Mouse (Mus musculus) forebrain, embryonic 11.5 days (tissue): ENCODE results near the gene Atl1. TPM values are rescaled to one million over a fixed set of nuclear protein-coding genes. Genes with fewer than 3 reads are reported as not detected.

Experiments
- ATAC-seq: fragments of 200-750 bp; cut with Nextera tagmentation; replicated peaks from 2 replicates; pipeline ENCODE4 v1.8.0; 2017; ENCODE audit warnings: moderate TSS enrichment; ENCODE audit not compliant: low FRiP score
- DNase-seq: peaks from one replicate; pipeline ENCODE4 v3.0.0-alpha.2; 2017; ENCODE audit warnings: low spot score
- H3K27ac ChIP-seq: fragments of 300-500 bp; sonication (generic); 2 replicates; pipeline ENCODE4 v1.5.1; 2014; ENCODE audit warnings: low read depth, low read length
- H3K27me3 ChIP-seq: fragments of 300-500 bp; sonication (generic); 2 replicates; pipeline ENCODE4 v1.6.1; 2014; ENCODE audit warnings: mild to moderate bottlenecking, low read length, mixed read lengths; ENCODE audit not compliant: control insufficient read depth, insufficient read depth
- H3K36me3 ChIP-seq: fragments of 300-500 bp; sonication (generic); 2 replicates; pipeline ENCODE4 v1.6.1; 2014; ENCODE audit warnings: mild to moderate bottlenecking, low read length, moderate library complexity, mixed read lengths; ENCODE audit not compliant: control insufficient read depth, insufficient read depth
- H3K4me1 ChIP-seq: fragments of 300-500 bp; sonication (generic); replicated peaks from 2 replicates; pipeline ENCODE4 v1.6.1; 2014; ENCODE audit warnings: low read length, mixed read lengths; ENCODE audit not compliant: control insufficient read depth, insufficient read depth
- H3K4me2 ChIP-seq: fragments of 300-500 bp; sonication (generic); 2 replicates; pipeline ENCODE4 v1.6.1; 2014; ENCODE audit warnings: low read depth, mild to moderate bottlenecking, low read length, moderate library complexity, mixed read lengths; ENCODE audit not compliant: severe bottlenecking
- H3K4me3 ChIP-seq: fragments of 300-500 bp; sonication (generic); 2 replicates; pipeline ENCODE4 v1.5.1; 2014; ENCODE audit warnings: low read depth, low read length
- H3K9ac ChIP-seq: fragments of 300-500 bp; sonication (generic); 2 replicates; pipeline ENCODE4 v1.6.1; 2014; ENCODE audit warnings: low read length
- H3K9me3 ChIP-seq: fragments of 300-500 bp; sonication (generic); 2 replicates; pipeline ENCODE4 v1.6.1; 2016; ENCODE audit warnings: low read length, mixed read lengths; ENCODE audit not compliant: control insufficient read depth
- WGBS: fragments of 180-500 bp; shearing (Covaris S2); extraction: QIAGEN DNeasy Blood & Tissue Kit; methylation state at CpG from one replicate; pipeline ENCODE4 v1.1.7; 2014; 5-methylcytosine and 5-hydroxymethylcytosine counted together
- polyA plus RNA-seq: library from polyadenylated mRNA; unstranded; fragments of >200 nt; fragmentation: Nextera tagmentation; extraction: Ambion mirVana; gene quantifications from 2 replicates; pipeline ENCODE4 v1.2.1, GENCODE M21; 2014

Gene Atl1
- polyA plus RNA-seq, 1 experiment from 2014 or later, result 29.8 TPM

DNA sequence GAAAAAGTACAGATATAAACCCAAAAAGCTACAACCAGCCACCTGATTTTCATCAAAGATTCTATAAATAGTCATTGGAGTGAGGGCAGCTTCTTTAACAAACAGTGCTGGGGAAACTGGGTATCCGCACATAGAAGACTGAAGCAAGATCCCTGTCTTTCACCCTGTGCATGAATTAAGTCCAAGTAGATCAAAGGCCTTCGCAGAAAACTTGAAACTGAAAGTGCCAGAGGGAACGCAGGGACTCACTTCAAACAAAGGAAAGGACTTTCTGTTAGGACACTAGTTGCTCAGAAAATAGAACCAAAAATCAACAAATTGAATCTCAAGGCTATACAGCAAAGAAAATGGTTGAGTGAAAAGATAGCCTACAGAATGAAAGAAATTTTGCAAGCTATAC lies 103.0 kb downstream of the Atl1 start:
- Histone ChIP-seq H3K4me2 (no peak overlapping the region), H3K27ac (no peak overlapping the region), H3K36me3 (no peaks in the 10 kb centered on the region), H3K4me1 (no peaks in the 10 kb centered on the region), H3K4me3 (no peak overlapping the region), H3K9me3 (no peaks in the 10 kb centered on the region; the same call in 1 of the 2 replicates), H3K9ac (no peak overlapping the region), H3K27me3 (no peaks in the 10 kb centered on the region)
- ATAC-seq, result no peak
- WGBS, result 73% methylated on average over 3 of the region's 3 CpGs
- DNase-seq, result no peak

DNA sequence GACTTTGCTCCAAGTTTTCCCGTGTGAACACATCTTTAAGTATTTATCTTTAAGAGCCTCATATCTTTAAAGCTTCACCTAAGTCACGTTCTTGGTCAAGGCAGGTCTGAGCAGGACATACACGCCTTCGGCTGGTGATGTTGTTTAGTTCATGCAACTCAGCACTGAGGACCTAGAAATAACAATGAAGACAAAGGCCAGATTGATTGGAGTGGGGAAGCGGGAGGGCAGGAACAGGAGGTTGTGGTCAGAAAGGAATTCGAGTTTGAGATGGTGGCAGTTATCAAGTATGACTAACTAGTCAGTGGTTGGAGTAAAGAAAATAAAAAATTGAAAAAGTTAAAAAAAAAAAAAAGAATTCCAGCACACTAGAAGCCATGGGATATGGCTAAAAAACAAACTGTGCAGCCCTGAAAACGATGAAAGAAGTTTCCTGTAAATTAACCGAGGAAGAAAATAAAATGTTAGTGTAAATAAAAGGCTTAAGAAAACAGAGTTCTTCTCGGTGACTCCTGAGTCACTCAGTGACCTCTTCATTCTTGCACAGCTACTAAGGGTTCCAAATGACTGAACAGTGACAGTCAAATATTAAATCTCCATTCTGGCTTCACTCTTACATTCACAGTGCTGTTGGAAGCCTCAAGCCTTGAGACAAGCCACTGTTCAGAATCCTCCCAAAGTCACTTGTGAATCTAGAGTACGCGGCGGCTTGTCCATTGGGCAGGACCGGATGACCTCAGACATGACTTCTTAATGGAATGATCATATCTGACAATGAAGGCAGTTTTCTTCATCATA lies 106.0 kb downstream of the Atl1 start:
- Histone ChIP-seq H3K4me1 (no peaks in the 10 kb centered on the region), H3K9me3 (no peaks in the 10 kb centered on the region; the same call in 1 of the 2 replicates), H3K36me3 (no peaks in the 10 kb centered on the region), H3K27ac (no peak overlapping the region), H3K9ac (no peak overlapping the region), H3K4me3 (no peak overlapping the region), H3K4me2 (no peak overlapping the region), H3K27me3 (no peaks in the 10 kb centered on the region)
- DNase-seq (no peak), ATAC-seq (no peak)
- 87% methylated on average over 13 of the region's 13 CpGs for WGBS

DNA sequence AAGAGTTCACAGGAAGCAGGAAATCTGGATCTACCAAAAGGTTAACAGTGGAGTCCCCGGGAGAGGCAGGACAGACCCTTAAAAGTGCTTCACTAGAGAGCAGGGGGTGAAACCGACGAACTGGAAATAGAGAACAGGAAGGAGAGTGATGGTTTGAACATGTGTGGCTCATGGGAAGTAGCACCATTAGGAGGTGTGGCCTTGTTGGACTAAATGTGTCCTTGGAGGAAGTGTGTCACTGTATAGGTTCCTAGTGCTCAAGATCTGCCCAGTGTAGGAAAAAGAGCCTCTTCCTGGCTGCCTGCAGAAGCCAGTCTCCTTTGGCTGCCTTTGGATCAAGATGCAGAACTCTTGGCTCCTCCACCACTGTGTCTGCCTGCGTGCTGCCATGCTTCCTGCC lies 112.7 kb downstream of the Atl1 start:
- H3K27me3 ChIP-seq, result no peaks in the 10 kb centered on the region
- no peaks in the 10 kb centered on the region for H3K9me3 ChIP-seq
- no peaks in the 10 kb centered on the region for H3K4me1 ChIP-seq
- no peak overlapping the region for H3K27ac ChIP-seq
- WGBS, result 90% methylated on average over 4 of the region's 4 CpGs
- no peak overlapping the region for H3K4me2 ChIP-seq
- no peak overlapping the region for H3K9ac ChIP-seq
- ATAC-seq (no peak), DNase-seq (no peak)
- H3K36me3 ChIP-seq, result no peaks in the 10 kb centered on the region
- H3K4me3 ChIP-seq, result no peak overlapping the region

DNA sequence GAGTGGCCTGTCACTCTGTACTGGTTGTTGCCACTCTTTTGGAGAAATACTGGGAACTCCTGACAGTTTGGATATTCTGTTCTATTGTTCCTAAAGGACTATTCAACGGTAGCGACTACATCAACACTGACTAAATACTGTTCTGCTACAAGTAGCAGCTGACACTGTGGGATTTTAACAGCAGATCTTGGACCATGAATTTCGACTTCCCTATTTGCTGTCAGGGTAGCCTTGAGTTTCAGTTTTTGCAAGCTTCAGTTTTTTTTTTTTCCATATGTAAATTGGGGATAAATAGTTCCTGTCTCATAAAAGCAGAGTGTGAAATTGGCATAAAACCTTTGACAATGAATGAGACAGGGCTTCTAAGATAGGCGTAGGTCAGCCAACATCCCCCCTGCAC lies 117.9 kb downstream of the Atl1 start:
- Histone ChIP-seq H3K4me3 (no peak overlapping the region), H3K4me1 (no peaks in the 10 kb centered on the region), H3K9me3 (no peaks in the 10 kb centered on the region), H3K27ac (no peak overlapping the region), H3K27me3 (no peaks in the 10 kb centered on the region), H3K4me2 (no peak overlapping the region), H3K9ac (no peak overlapping the region), H3K36me3 (no peaks in the 10 kb centered on the region; the same call in 1 of the 2 replicates)
- DNase-seq (no peak), ATAC-seq (no peak)
- 92% methylated on average over 4 of the region's 4 CpGs for WGBS

DNA sequence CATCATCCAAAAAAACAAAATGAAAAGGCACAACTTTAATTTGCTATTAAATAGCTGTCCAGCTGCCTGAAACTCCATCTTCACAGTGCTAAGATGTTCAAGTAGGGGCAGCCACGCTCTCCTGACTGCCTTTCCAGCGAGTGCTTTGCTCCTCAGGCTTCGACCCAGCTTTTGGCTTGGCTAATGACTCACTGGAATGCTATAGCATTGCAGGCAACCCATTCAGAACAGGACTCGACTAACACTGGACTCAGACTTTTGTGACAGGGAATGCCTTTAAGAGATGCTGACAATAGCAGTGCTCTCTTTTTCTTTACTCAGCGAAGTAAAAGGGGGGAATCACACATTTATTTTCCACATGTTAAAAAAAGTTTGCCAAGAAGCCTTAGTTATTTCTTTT lies 119.3 kb downstream of the Atl1 start:
- H3K4me1 ChIP-seq, result no peaks in the 10 kb centered on the region
- ATAC-seq (no peak), DNase-seq (no peak)
- H3K27ac ChIP-seq, result no peak overlapping the region
- 19% methylated on average over 5 of the region's 5 CpGs for WGBS
- no peaks in the 10 kb centered on the region for H3K27me3 ChIP-seq
- H3K9ac ChIP-seq, result no peak overlapping the region
- H3K9me3 ChIP-seq, result no peaks in the 10 kb centered on the region
- no peak overlapping the region for H3K4me3 ChIP-seq
- H3K36me3 ChIP-seq, result no peaks in the 10 kb centered on the region; the same call in 1 of the 2 replicates
- H3K4me2 ChIP-seq, result no peak overlapping the region

DNA sequence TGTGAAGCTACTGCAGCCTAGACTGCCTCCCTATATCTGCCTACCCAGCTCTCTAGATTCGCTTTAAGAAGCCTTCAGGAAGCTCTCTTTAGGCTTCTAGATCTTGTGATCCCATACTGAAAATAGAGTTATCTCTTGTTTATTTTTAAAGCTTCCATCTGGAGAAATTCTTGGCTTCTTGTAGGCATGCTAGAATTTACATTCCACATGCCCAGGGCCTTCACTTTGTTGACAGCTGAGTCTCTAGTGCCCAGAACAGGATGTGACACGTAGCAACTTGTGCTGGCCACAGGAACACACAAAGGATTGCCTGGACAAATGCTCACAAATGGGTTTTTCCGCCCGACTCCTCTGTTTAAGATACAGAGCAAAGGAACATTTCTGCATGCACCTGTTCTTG lies 123.5 kb downstream of the Atl1 start:
- Histone ChIP-seq H3K27me3 (no peaks in the 10 kb centered on the region), H3K36me3 (no peaks in the 10 kb centered on the region; the same call in 1 of the 2 replicates)
- ATAC-seq, result no peak

More for the DNA sequence above, 123.5 kb downstream of the Atl1 start:
- Histone ChIP-seq H3K4me1 (no peaks in the 10 kb centered on the region), H3K4me3 (no peak overlapping the region), H3K9ac (no peak overlapping the region), H3K4me2 (no peak overlapping the region), H3K9me3 (no peaks in the 10 kb centered on the region), H3K27ac (no peak overlapping the region)
- no peak for DNase-seq
- 83% methylated on average over 4 of the region's 4 CpGs for WGBS

Other genes starting within 250 kb of the Atl1 start
- gene Sos2, start 210.8 kb upstream of the Atl1 start, polyA plus RNA-seq, result 13.1 and 13.3 TPM in 2 replicates
- gene L2hgdh, start 167.7 kb upstream of the Atl1 start, polyA plus RNA-seq, result 16.3 TPM in 2 replicates
- 18.9 and 23.6 TPM in 2 replicates for gene Atp5s, start 167.7 kb upstream of the Atl1 start, polyA plus RNA-seq
- 0.31 and 0.81 TPM in 2 replicates for gene Cdkl1, start 101.3 kb upstream of the Atl1 start, polyA plus RNA-seq
- gene Map4k5, start 586 bp downstream of the Atl1 start, polyA plus RNA-seq, result 31.4 and 32.7 TPM in 2 replicates
- gene Sav1, start 94.4 kb downstream of the Atl1 start, polyA plus RNA-seq, result 9.7 and 10.2 TPM in 2 replicates
- gene Nin, start 221.1 kb downstream of the Atl1 start, polyA plus RNA-seq, result 13.0 and 13.3 TPM in 2 replicates